Mouse (Mus musculus) kidney, adult 2 months (tissue): ENCODE data around the gene Mypop. TPM values are rescaled to one million over a fixed set of nuclear protein-coding genes. Genes with fewer than 3 reads are reported as not detected.

Experiments
- DNase-seq: peaks from one replicate; pipeline ENCODE4 v3.0.0; 2021
- H3K27ac ChIP-seq: fragments of 200-500 bp; 2 replicates; pipeline ENCODE4 v1.5.1; 2012; ENCODE audit warnings: low read depth, low read length, control low read depth, inconsistent platforms; ENCODE audit not compliant: insufficient read depth
- H3K27me3 ChIP-seq: fragments of 200-500 bp; replicated peaks from 2 replicates; pipeline ENCODE4 v1.6.1; 2012; ENCODE audit warnings: mild to moderate bottlenecking, moderate library complexity, low read length, inconsistent platforms; ENCODE audit not compliant: control insufficient read depth, insufficient read depth
- H3K36me3 ChIP-seq: fragments of 200-500 bp; 2 replicates; pipeline ENCODE4 v1.6.1; 2012; ENCODE audit warnings: mild to moderate bottlenecking, moderate library complexity, low read length, inconsistent platforms; ENCODE audit not compliant: control insufficient read depth, insufficient read depth
- H3K4me1 ChIP-seq: fragments of 200-500 bp; 2 replicates; pipeline ENCODE4 v1.6.1; 2011; ENCODE audit warnings: low read length; ENCODE audit not compliant: control insufficient read depth, insufficient read depth
- H3K4me3 ChIP-seq: fragments of 200-500 bp; 2 replicates; pipeline ENCODE4 v1.5.1; 2011; ENCODE audit warnings: mild to moderate bottlenecking, low read depth, low read length, control low read depth; ENCODE audit not compliant: insufficient read depth
- CTCF ChIP-seq: fragments of 200-500 bp; conservative IDR thresholded peaks from 2 replicates; pipeline ENCODE4 v1.5.1; 2011; ENCODE audit warnings: low read depth, mild to moderate bottlenecking, control low read depth, low read length, moderate library complexity, mixed read lengths; ENCODE audit not compliant: insufficient read depth, insufficient read length
- POLR2A ChIP-seq: fragments of 200-500 bp; IDR thresholded peaks from one replicate; pipeline ENCODE4 v1.6.1; 2011; ENCODE audit warnings: low read depth, low read length, control low read depth
- WGBS: fragments of 180-500 bp; shearing (Covaris S2); methylation state at CpG from one replicate; pipeline ENCODE4 v1.1.7; 2018; 5-methylcytosine and 5-hydroxymethylcytosine counted together
- polyA plus RNA-seq: library from polyadenylated mRNA; depleted of rRNA; stranded (reverse); fragments of >200 nt; gene quantifications from 2 replicates; pipeline ENCODE4 v1.2.3, GENCODE M21; 2012

Gene Mypop
- polyA plus RNA-seq, 1 experiment: 7.6 TPM

DNA sequence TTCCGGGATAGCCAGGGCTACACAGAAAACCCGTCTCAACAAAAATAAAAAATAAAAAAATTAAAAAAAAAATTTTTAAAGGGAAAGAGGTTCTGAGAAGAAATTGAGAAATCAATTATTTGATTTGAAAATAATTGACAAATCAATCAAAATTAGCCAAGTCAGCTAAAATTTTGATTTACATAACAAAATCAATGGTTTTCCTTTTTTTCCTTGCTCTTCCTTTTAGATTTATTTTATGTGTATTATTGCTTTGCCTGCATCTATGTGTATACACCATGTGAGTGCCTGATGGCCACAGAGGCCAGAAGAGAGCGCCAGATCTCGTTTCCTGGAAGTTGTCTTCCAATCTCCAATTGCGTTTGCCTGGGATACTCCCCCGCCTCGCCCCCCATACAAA lies 26.9 kb downstream of the Mypop start:
- H3K27ac ChIP-seq: no peak overlapping the region
- no peaks in the 10 kb centered on the region for H3K27me3 ChIP-seq
- 78% methylated on average over 7 of the region's 7 CpGs for WGBS
- H3K4me3 ChIP-seq: no peak overlapping the region
- H3K4me1 ChIP-seq: no peaks in the 10 kb centered on the region
- H3K36me3 ChIP-seq: no peaks in the 10 kb centered on the region
- DNase-seq: no peak
- no peak for TF ChIP-seq CTCF

DNA sequence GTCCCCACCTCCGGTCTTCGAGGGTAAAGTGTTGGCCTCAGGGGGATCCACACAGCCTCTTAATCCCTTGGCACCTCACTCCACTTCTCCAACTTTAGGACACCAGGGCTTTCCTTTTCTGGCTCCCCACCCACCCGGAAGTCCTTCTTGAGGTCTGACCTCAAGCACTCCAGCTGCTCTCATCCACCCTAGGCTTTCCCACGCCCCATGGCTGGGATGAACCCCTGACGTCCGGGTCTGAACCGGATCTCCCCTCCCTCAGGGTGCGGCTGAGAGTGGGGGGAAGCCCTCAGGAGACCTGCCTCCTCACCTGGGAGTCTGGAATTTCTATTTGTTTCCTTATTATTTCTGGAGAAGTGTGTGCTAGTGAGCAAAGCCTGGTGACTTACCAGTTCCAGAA lies 30.0 kb downstream of the Mypop start:
- no peak overlapping the region for H3K27ac ChIP-seq
- 22% methylated on average over 8 of the region's 8 CpGs for WGBS
- no peaks in the 10 kb centered on the region for H3K36me3 ChIP-seq
- DNase-seq: no peak
- peaks cover 8% of the 10 kb centered on the region; the same call in 1 of the 2 replicates for H3K4me1 ChIP-seq
- TF ChIP-seq POLR2A: no peak
- TF ChIP-seq CTCF: no peak
- no peak overlapping the region for H3K4me3 ChIP-seq
- H3K27me3 ChIP-seq: no peaks in the 10 kb centered on the region; the same call in 1 of the 2 replicates

DNA sequence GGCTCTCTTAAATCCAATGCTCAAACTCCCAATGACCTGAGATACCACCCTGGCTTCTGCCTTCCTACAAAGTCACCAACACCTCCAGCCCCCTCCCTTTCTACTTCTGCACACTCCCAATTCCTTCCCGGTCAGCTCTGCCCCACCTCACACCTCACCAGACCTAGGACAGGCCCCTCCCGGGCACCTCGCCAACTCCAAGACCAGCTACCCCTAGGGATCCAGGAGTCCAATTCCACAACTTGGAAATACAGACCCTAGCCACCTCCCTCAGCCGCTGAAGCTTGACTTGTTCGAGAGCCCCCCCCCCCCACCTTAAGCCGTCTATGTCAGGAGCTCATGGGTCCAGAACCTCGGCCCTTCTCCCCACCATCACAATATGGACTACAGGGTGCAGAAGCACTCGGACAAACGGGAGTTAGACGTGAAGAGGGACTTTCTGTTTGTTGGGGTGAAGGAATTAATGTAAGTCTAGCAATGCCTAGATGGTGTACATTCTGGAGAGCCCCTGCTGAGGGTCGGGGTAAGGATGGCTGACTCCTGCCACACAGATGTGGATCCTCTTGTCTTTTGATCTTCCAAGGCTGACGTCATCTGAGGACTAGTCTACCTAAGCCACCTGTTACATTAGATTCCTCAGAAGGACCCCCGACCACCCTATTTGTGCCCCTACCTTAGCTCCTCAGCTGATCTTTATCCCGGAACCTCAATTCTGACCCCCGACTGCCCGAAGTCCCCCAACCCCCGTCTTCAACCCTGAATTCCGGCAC lies 31.3 kb downstream of the Mypop start:
- no peak for DNase-seq
- Histone ChIP-seq H3K27ac (no peak overlapping the region), H3K4me3 (no peak overlapping the region), H3K27me3 (no peaks in the 10 kb centered on the region; the same call in 1 of the 2 replicates), H3K4me1 (peaks cover 8% of the 10 kb centered on the region; the same call in 1 of the 2 replicates), H3K36me3 (no peaks in the 10 kb centered on the region)
- no peak for TF ChIP-seq CTCF
- TF ChIP-seq POLR2A: no peak
- WGBS: 52% methylated on average over 18 of the region's 18 CpGs

- no peaks in the 10 kb centered on the region; the same call in 1 of the 2 replicates for H3K27me3 ChIP-seq
- WGBS: 2% methylated on average over 30 of the region's 30 CpGs
- peak; percentile 54 for DNase-seq
- no peak within 1 kb of the TSS for H3K27ac ChIP-seq
- peaks cover 8% of the 10 kb centered on the region; the same call in 1 of the 2 replicates for H3K4me1 ChIP-seq
- TF ChIP-seq POLR2A (no peak), CTCF (peak; percentile 38)
- H3K36me3 ChIP-seq: no peaks in the 10 kb centered on the region
- peak within 1 kb of the TSS; percentile 90 for H3K4me3 ChIP-seq
These were observed 32.3 kb downstream of the Mypop start, which contains the start of gene Foxa3 for GRCm38 (mm10) chr7:19023357-19023814. Gene Foxa3, minus strand, starts transcription at chr7:19023538.

DNA sequence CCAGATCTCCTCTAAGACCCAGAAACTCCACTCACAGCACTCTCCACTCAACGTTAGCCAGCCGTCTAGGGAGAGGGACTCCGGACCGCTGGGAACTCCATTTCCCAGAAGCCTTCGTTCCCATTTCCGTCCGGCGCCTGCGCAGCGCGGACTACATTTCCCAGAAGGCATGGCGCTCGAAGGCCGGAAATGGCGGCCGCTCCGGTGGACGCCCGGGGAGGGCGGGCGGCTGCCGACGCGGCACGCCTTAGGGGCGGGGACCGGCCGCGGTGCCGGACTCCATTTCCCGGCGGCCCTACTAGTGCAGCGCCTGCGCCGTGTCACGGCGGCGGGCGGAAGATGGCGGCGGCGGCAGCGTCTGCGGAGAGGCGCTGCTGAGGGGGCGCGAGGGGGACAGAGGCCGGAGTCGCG lies 33.1 kb downstream of the Mypop start, which contains the start of gene Sympk:
TSS of gene Sympk (plus strand) at position 282 of the 411 bp plus-strand sequence.
- H3K36me3 ChIP-seq: no peaks in the 10 kb centered on the region
- WGBS: under 1% methylated on average over 50 of the region's 50 CpGs
- DNase-seq: peak; percentile 98
- TF ChIP-seq CTCF (no peak), POLR2A (no peak)
- H3K4me1 ChIP-seq: peaks cover 8% of the 10 kb centered on the region; the same call in 1 of the 2 replicates
- no peak within 1 kb of the TSS for H3K27ac ChIP-seq
- H3K27me3 ChIP-seq: no peaks in the 10 kb centered on the region; the same call in 1 of the 2 replicates
- H3K4me3 ChIP-seq: peak within 1 kb of the TSS; percentile 90

- H3K4me1 ChIP-seq: peaks cover 8% of the 10 kb centered on the region; the same call in 1 of the 2 replicates
- peak overlapping the region; percentile 90 for H3K4me3 ChIP-seq
- H3K27ac ChIP-seq: no peak overlapping the region
- 1% methylated on average over 36 of the region's 36 CpGs for WGBS
- H3K36me3 ChIP-seq: no peaks in the 10 kb centered on the region; the same call in 1 of the 2 replicates
- DNase-seq: peak; percentile 25
- TF ChIP-seq CTCF: no peak
- no peak for TF ChIP-seq POLR2A
- H3K27me3 ChIP-seq: no peaks in the 10 kb centered on the region; the same call in 1 of the 2 replicates
These were observed 33.7 kb downstream of the Mypop start for GRCm38 (mm10) chr7:19024581-19025255.

DNA sequence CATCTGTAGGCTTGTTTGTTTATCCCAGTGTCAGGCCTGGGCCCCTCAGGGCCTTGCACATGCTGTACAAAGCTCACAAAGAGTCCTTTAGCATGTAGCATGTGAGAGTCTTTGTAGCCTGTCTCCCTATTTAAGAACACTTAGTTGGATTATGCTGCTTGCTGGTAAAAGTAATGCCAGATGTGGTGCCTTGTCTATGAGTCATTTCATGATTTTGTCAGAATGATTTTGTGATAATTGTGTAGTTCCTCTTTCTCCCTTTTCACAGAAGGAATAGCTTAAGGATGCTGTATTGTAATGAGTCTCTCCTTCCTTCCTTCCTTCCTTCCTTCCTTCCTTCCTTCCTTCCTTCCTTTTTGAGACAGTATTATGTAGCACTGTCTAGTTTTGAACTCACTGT lies 37.0 kb downstream of the Mypop start:
- no peaks in the 10 kb centered on the region; the same call in 1 of the 2 replicates for H3K27me3 ChIP-seq
- DNase-seq: no peak
- TF ChIP-seq POLR2A (no peak), CTCF (no peak)

More for the DNA sequence above, 37.0 kb downstream of the Mypop start:
- Histone ChIP-seq H3K27ac (no peak overlapping the region), H3K36me3 (peaks cover 1% of the 10 kb centered on the region; the same call in 1 of the 2 replicates), H3K4me3 (no peak overlapping the region), H3K4me1 (peaks cover 8% of the 10 kb centered on the region; the same call in 1 of the 2 replicates)
